Mouse (Mus musculus): ENCODE measurements around the gene Scarf1. TPM values are rescaled to one million over a fixed set of nuclear protein-coding genes. Genes with fewer than 3 reads are reported as not detected.

Gene Scarf1
- total and polyA plus RNA-seq, 2 experiments: 5.8 to 16.9 TPM

DNA sequence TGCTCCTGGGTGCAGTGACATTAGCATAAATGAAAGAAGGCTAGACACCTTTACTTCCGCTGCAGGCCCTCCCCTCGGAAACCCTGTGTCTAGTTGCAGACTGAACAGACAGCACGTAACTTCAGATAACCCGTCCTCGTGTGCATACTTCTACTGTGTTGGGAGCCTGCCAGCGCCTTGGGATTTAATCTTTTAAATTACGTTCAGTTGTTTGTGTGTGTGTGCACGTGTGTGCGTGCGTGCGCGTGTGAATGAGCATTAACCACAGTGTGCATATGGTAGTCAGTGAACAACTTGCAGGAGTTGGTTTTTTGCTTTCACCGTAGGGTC is 25.6 kb downstream of the Scarf1 start:
- Histone ChIP-seq H3K4me1 (ENCODE audit: control insufficient read depth, insufficient read depth, low read length) (no peaks in the 10 kb centered on the region), H3K36me3 (ENCODE audit: control insufficient read depth, insufficient read depth, low read length) (no peaks in the 10 kb centered on the region; the same call in 1 of the 2 replicates), H3K79me2 (ENCODE audit: control insufficient read depth, insufficient read depth, low read length) (no peaks in the 10 kb centered on the region), H3K27ac (replicated peaks; ENCODE audit: insufficient read depth, low read depth, low read length) (no peak overlapping the region), H3K27me3 (ENCODE audit: control insufficient read depth, insufficient read depth, low read length) (no peaks in the 10 kb centered on the region), H3K9ac (ENCODE audit: low read depth, low read length) (no peak overlapping the region), H3K4me3 (ENCODE audit: insufficient read depth, low read depth, low read length) (no peak overlapping the region)
- TF ChIP-seq CTCF (IDR thresholded peaks at IDR 0.05; ENCODE audit: low read depth, low read length): no peak
- no peak for TF ChIP-seq POLR2A (IDR thresholded peaks at IDR 0.05; ENCODE audit: extremely low read depth, insufficient read depth, low read length)
- 84% methylated on average over 13 of the region's 13 CpGs for WGBS
- no peak for DNase-seq (ENCODE audit: extremely low read depth, low read depth, low spot score)

GRCm38 (mm10) chr11:75540209-75540608 is 26.9 kb downstream of the Scarf1 start:
- H3K4me3 ChIP-seq (ENCODE audit: insufficient read depth, low read depth, low read length): no peak overlapping the region
- H3K9ac ChIP-seq (ENCODE audit: low read depth, low read length): no peak overlapping the region
- no peaks in the 10 kb centered on the region for H3K27me3 ChIP-seq (ENCODE audit: control insufficient read depth, insufficient read depth, low read length)
- WGBS: 91% methylated on average over 8 of the region's 8 CpGs
- no peak for TF ChIP-seq POLR2A (IDR thresholded peaks at IDR 0.05; ENCODE audit: extremely low read depth, insufficient read depth, low read length)
- TF ChIP-seq CTCF (IDR thresholded peaks at IDR 0.05; ENCODE audit: low read depth, low read length): no peak
- no peak for DNase-seq (ENCODE audit: extremely low read depth, low read depth, low spot score)
- no peaks in the 10 kb centered on the region for H3K79me2 ChIP-seq (ENCODE audit: control insufficient read depth, insufficient read depth, low read length)
- H3K27ac ChIP-seq (replicated peaks; ENCODE audit: insufficient read depth, low read depth, low read length): no peak overlapping the region
- no peaks in the 10 kb centered on the region; the same call in 1 of the 2 replicates for H3K36me3 ChIP-seq (ENCODE audit: control insufficient read depth, insufficient read depth, low read length)
- H3K4me1 ChIP-seq (ENCODE audit: control insufficient read depth, insufficient read depth, low read length): no peaks in the 10 kb centered on the region

DNA sequence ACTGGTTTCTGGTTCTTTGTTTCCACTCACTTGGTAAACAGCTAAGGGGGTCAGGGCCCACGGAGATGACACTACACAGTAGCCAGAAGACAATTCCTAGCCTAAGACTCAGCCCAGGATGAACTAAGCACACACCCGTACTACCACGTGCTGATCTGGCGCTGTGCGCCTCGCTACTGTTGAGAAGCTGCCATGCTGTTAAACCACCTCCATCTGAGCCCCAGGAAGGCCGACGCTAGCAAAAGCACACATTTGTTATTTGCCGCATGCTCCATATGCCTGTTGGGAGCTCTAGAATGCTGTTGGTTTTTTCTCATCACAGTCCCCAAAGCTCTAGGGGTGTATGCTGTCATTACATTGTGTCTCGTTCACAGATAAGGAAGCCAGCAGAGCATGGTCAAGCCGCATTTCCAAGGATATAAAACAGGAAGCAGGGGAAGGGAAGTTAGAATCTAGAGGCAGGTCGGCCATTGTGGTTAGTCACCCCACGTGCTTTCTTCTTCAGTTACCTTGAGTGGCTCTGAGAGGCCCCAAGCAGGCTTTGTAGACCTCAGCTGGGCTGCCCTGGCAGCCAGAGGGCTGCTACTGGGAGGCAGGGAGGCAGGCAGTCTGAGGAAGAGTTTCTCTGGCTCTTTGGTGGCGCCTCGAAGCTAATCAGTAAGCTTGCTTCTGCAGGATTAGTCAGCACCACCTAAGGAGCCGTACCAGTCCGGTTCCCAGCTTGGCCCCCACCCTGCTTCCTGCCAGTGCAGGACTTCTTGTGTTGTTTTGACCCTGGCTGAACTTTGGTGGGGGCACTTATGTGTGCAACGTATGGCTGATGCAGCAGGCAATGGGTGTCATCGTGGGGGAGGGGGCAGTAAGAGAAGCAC is 27.6 kb downstream of the Scarf1 start:
- Histone ChIP-seq H3K4me3 (ENCODE audit: insufficient read depth, low read depth, low read length) (no peak overlapping the region), H3K36me3 (ENCODE audit: control insufficient read depth, insufficient read depth, low read length) (no peaks in the 10 kb centered on the region; the same call in 1 of the 2 replicates), H3K27ac (replicated peaks; ENCODE audit: insufficient read depth, low read depth, low read length) (peak overlapping the region; percentile 25; the same call in 1 of the 2 replicates), H3K27me3 (ENCODE audit: control insufficient read depth, insufficient read depth, low read length) (no peaks in the 10 kb centered on the region), H3K79me2 (ENCODE audit: control insufficient read depth, insufficient read depth, low read length) (no peaks in the 10 kb centered on the region), H3K4me1 (ENCODE audit: control insufficient read depth, insufficient read depth, low read length) (no peaks in the 10 kb centered on the region), H3K9ac (ENCODE audit: low read depth, low read length) (no peak overlapping the region)
- no peak for TF ChIP-seq POLR2A (IDR thresholded peaks at IDR 0.05; ENCODE audit: extremely low read depth, insufficient read depth, low read length)
- no peak for TF ChIP-seq CTCF (IDR thresholded peaks at IDR 0.05; ENCODE audit: low read depth, low read length)
- peak; percentile 28 for DNase-seq (ENCODE audit: extremely low read depth, low read depth, low spot score)
- 69% methylated on average over 19 of the region's 19 CpGs for WGBS

- DNase-seq (ENCODE audit: extremely low read depth, low read depth, low spot score): no peak
- Histone ChIP-seq H3K79me2 (ENCODE audit: control insufficient read depth, insufficient read depth, low read length) (no peaks in the 10 kb centered on the region), H3K27ac (replicated peaks; ENCODE audit: insufficient read depth, low read depth, low read length) (no peak overlapping the region), H3K27me3 (ENCODE audit: control insufficient read depth, insufficient read depth, low read length) (no peaks in the 10 kb centered on the region), H3K4me3 (ENCODE audit: insufficient read depth, low read depth, low read length) (no peak overlapping the region), H3K9ac (ENCODE audit: low read depth, low read length) (no peak overlapping the region), H3K36me3 (ENCODE audit: control insufficient read depth, insufficient read depth, low read length) (peaks cover 1% of the 10 kb centered on the region; the same call in 1 of the 2 replicates), H3K4me1 (ENCODE audit: control insufficient read depth, insufficient read depth, low read length) (no peaks in the 10 kb centered on the region)
- WGBS: 79% methylated on average over 9 of the region's 9 CpGs
- TF ChIP-seq CTCF (IDR thresholded peaks at IDR 0.05; ENCODE audit: low read depth, low read length): no peak
- no peak for TF ChIP-seq POLR2A (IDR thresholded peaks at IDR 0.05; ENCODE audit: extremely low read depth, insufficient read depth, low read length)
Observed at GRCm38 (mm10) chr11:75544713-75545112, 31.4 kb downstream of the Scarf1 start.

GRCm38 (mm10) chr11:75546057-75546456 is 32.7 kb downstream of the Scarf1 start:
- DNase-seq (ENCODE audit: extremely low read depth, low read depth, low spot score): no peak

DNA sequence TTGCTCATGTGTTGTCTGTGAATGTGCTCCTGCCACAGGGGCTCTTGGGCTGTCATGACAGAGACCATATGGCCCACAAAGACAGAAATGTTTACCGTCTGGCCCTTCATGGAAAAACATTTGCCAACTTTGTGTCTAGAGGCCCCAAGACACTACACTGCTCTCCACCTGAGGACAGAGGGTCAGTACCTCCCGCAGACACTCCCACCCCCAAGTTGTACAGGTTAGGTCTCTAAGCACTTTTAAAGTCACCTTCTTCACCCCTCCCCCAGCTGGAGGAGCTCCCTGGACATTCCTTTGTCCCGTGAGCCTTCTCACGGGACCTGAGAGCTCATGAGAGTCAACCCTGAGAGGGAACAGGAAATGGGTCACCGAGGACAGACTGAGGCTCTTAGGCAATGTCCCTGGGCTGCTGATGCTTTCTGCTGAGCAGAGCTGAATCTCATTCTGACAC is 36.3 kb downstream of the Scarf1 start:
- Histone ChIP-seq H3K4me3 (ENCODE audit: insufficient read depth, low read depth, low read length) (no peak overlapping the region), H3K79me2 (ENCODE audit: control insufficient read depth, insufficient read depth, low read length) (no peaks in the 10 kb centered on the region), H3K4me1 (ENCODE audit: control insufficient read depth, insufficient read depth, low read length) (no peaks in the 10 kb centered on the region), H3K36me3 (ENCODE audit: control insufficient read depth, insufficient read depth, low read length) (peaks cover 1% of the 10 kb centered on the region; the same call in 1 of the 2 replicates), H3K27me3 (ENCODE audit: control insufficient read depth, insufficient read depth, low read length) (no peaks in the 10 kb centered on the region), H3K9ac (ENCODE audit: low read depth, low read length) (no peak overlapping the region), H3K27ac (replicated peaks; ENCODE audit: insufficient read depth, low read depth, low read length) (peak overlapping the region; percentile 16; the same call in 1 of the 2 replicates)
- TF ChIP-seq POLR2A (IDR thresholded peaks at IDR 0.05; ENCODE audit: extremely low read depth, insufficient read depth, low read length) (no peak), CTCF (IDR thresholded peaks at IDR 0.05; ENCODE audit: low read depth, low read length) (no peak)
- WGBS: 64% methylated on average over 5 of the region's 5 CpGs
- DNase-seq (ENCODE audit: extremely low read depth, low read depth, low spot score): peak; percentile 39

More at GRCm38 (mm10) chr11:75546057-75546456, 32.7 kb downstream of the Scarf1 start:
- H3K4me3 ChIP-seq (ENCODE audit: insufficient read depth, low read depth, low read length): no peak overlapping the region
- no peak overlapping the region for H3K9ac ChIP-seq (ENCODE audit: low read depth, low read length)
- H3K36me3 ChIP-seq (ENCODE audit: control insufficient read depth, insufficient read depth, low read length): peaks cover 1% of the 10 kb centered on the region; the same call in 1 of the 2 replicates
- no peak overlapping the region for H3K27ac ChIP-seq (replicated peaks; ENCODE audit: insufficient read depth, low read depth, low read length)
- no peaks in the 10 kb centered on the region for H3K27me3 ChIP-seq (ENCODE audit: control insufficient read depth, insufficient read depth, low read length)
- H3K4me1 ChIP-seq (ENCODE audit: control insufficient read depth, insufficient read depth, low read length): no peaks in the 10 kb centered on the region
- WGBS: 91% methylated on average over 4 of the region's 4 CpGs
- H3K79me2 ChIP-seq (ENCODE audit: control insufficient read depth, insufficient read depth, low read length): no peaks in the 10 kb centered on the region
- TF ChIP-seq CTCF (IDR thresholded peaks at IDR 0.05; ENCODE audit: low read depth, low read length) (no peak), POLR2A (IDR thresholded peaks at IDR 0.05; ENCODE audit: extremely low read depth, insufficient read depth, low read length) (no peak)
